Mouse (Mus musculus) heart, postnatal 0 days (tissue): ENCODE data around the gene Nek7.

ENCODE experiments used
- CTCF ChIP-seq: IDR thresholded peaks from 2 replicates; pipeline ENCODE4 v1.5.1; 2016; ENCODE audit warnings: antibody characterized with exemption, control low read depth, low read depth
- EP300 ChIP-seq: IDR thresholded peaks from 2 replicates; pipeline ENCODE4 v1.6.1; 2016; ENCODE audit warnings: antibody characterized with exemption, low read depth

- no peak for TF ChIP-seq EP300
- TF ChIP-seq CTCF: no peak
Measured at GRCm38 (mm10) chr1:138465352-138465751, 154.6 kb downstream of the Nek7 start.
